Mouse (Mus musculus): ENCODE data around the gene Faim2. TPM values are rescaled to one million over a fixed set of nuclear protein-coding genes. Genes with fewer than 3 reads are reported as not detected.

The Faim2 gene
- polyA plus RNA-seq, 1 experiment from 2014 or later = 0.08 TPM

GRCm38 (mm10) chr15:99475814-99476213 is 52.2 kb downstream of the Faim2 start:
- 0 out of 2 replicates have a peak, but pooled peaks cover 4% of the 10 kb centered on the region for H3K27me3 ChIP-seq (replicated peaks)
- no peak overlapping the region for H3K27ac ChIP-seq
- no peak overlapping the region for H3K9ac ChIP-seq
- H3K4me1 ChIP-seq = peaks cover 25% of the 10 kb centered on the region
- no peak for ATAC-seq
- WGBS (ENCODE audit: insufficient replicate concordance) = 83% methylated on average over 1 of the region's 1 CpGs
- H3K36me3 ChIP-seq = peaks cover under 1% of the 10 kb centered on the region; the same call in 1 of the 2 replicates
- H3K9me3 ChIP-seq (replicated peaks) = no peaks in the 10 kb centered on the region
- no peak overlapping the region for H3K4me3 ChIP-seq
- H3K4me2 ChIP-seq = no peak overlapping the region

GRCm38 (mm10) chr15:99474576-99474926 is 53.4 kb downstream of the Faim2 start, which contains the start of gene Bcdin3d:
Gene Bcdin3d (minus strand): TSS chr15:99474730.
- Histone ChIP-seq H3K27ac (peak within 1 kb of the TSS; percentile 83), H3K27me3 (replicated peaks) (0 out of 2 replicates have a peak, but pooled peaks cover under 1% of the 10 kb centered on the region), H3K9me3 (replicated peaks) (no peaks in the 10 kb centered on the region), H3K4me3 (peak within 1 kb of the TSS; percentile 81), H3K4me2 (peak within 1 kb of the TSS; percentile 89), H3K36me3 (peaks cover 13% of the 10 kb centered on the region), H3K9ac (peak within 1 kb of the TSS; percentile 85), H3K4me1 (peaks cover 25% of the 10 kb centered on the region)
- under 1% methylated on average over 26 of the region's 26 CpGs for WGBS (ENCODE audit: insufficient replicate concordance)
- ATAC-seq = peak; percentile 80

GRCm38 (mm10) chr15:99473801-99474575 is 54.0 kb downstream of the Faim2 start:
- Histone ChIP-seq H3K4me1 (peaks cover 25% of the 10 kb centered on the region), H3K36me3 (peaks cover 17% of the 10 kb centered on the region), H3K9ac (peak overlapping the region; percentile 85), H3K27ac (peak overlapping the region; percentile 83), H3K4me3 (peak overlapping the region; percentile 81), H3K4me2 (peak overlapping the region; percentile 89), H3K27me3 (replicated peaks) (no peaks in the 10 kb centered on the region), H3K9me3 (replicated peaks) (no peaks in the 10 kb centered on the region)
- 2% methylated on average over 38 of the region's 38 CpGs for WGBS (ENCODE audit: insufficient replicate concordance)
- peak; percentile 52 for ATAC-seq

- H3K4me1 ChIP-seq = peaks cover 25% of the 10 kb centered on the region
- H3K4me3 ChIP-seq = no peak overlapping the region
- H3K9ac ChIP-seq = no peak overlapping the region
- H3K27me3 ChIP-seq (replicated peaks) = no peaks in the 10 kb centered on the region
- 62% methylated on average over 7 of the region's 7 CpGs for WGBS (ENCODE audit: insufficient replicate concordance)
- H3K4me2 ChIP-seq = peak overlapping the region; percentile 89; the same call in 1 of the 2 replicates
- ATAC-seq = no peak
- no peaks in the 10 kb centered on the region for H3K9me3 ChIP-seq (replicated peaks)
- no peak overlapping the region for H3K27ac ChIP-seq
- H3K36me3 ChIP-seq = peaks cover 22% of the 10 kb centered on the region
Measured at GRCm38 (mm10) chr15:99472972-99473371, 55.0 kb downstream of the Faim2 start.

- Histone ChIP-seq H3K27ac (no peak overlapping the region), H3K9ac (no peak overlapping the region), H3K36me3 (peaks cover 22% of the 10 kb centered on the region), H3K4me3 (no peak overlapping the region), H3K27me3 (replicated peaks) (no peaks in the 10 kb centered on the region), H3K4me1 (peaks cover 25% of the 10 kb centered on the region), H3K9me3 (replicated peaks) (no peaks in the 10 kb centered on the region), H3K4me2 (no peak overlapping the region)
- no peak for ATAC-seq
- WGBS (ENCODE audit: insufficient replicate concordance) = 53% methylated on average over 14 of the region's 14 CpGs
Measured at GRCm38 (mm10) chr15:99471677-99472063, 56.3 kb downstream of the Faim2 start.

GRCm38 (mm10) chr15:99470971-99471676 is 56.8 kb downstream of the Faim2 start:
- H3K9ac ChIP-seq = no peak overlapping the region
- H3K4me3 ChIP-seq = no peak overlapping the region
- no peak for ATAC-seq
- 50% methylated on average over 17 of the region's 17 CpGs for WGBS (ENCODE audit: insufficient replicate concordance)
- peaks cover 25% of the 10 kb centered on the region for H3K4me1 ChIP-seq
- H3K9me3 ChIP-seq (replicated peaks) = no peaks in the 10 kb centered on the region
- H3K36me3 ChIP-seq = peaks cover 22% of the 10 kb centered on the region
- H3K27me3 ChIP-seq (replicated peaks) = no peaks in the 10 kb centered on the region
- peak overlapping the region; percentile 10; the same call in 1 of the 2 replicates for H3K4me2 ChIP-seq
- no peak overlapping the region for H3K27ac ChIP-seq

GRCm38 (mm10) chr15:99470224-99470761 is 57.7 kb downstream of the Faim2 start:
- 84% methylated on average over 31 of the region's 31 CpGs for WGBS (ENCODE audit: insufficient replicate concordance)
- H3K27ac ChIP-seq = 0 out of 2 replicates have a peak overlapping the region, but pooled peaks have one; percentile 3
- H3K9ac ChIP-seq = no peak overlapping the region
- no peak overlapping the region for H3K4me3 ChIP-seq
- H3K4me2 ChIP-seq = peak overlapping the region; percentile 10; the same call in 1 of the 2 replicates
- no peaks in the 10 kb centered on the region for H3K27me3 ChIP-seq (replicated peaks)
- H3K4me1 ChIP-seq = peaks cover 25% of the 10 kb centered on the region
- ATAC-seq = no peak
- no peaks in the 10 kb centered on the region for H3K9me3 ChIP-seq (replicated peaks)
- H3K36me3 ChIP-seq = peaks cover 22% of the 10 kb centered on the region

- Histone ChIP-seq H3K4me3 (no peak overlapping the region), H3K4me1 (peaks cover 21% of the 10 kb centered on the region), H3K27ac (no peak overlapping the region), H3K9me3 (replicated peaks) (no peaks in the 10 kb centered on the region), H3K36me3 (peaks cover 22% of the 10 kb centered on the region), H3K27me3 (replicated peaks) (no peaks in the 10 kb centered on the region), H3K4me2 (no peak overlapping the region), H3K9ac (no peak overlapping the region)
- WGBS (ENCODE audit: insufficient replicate concordance) = 71% methylated on average over 4 of the region's 4 CpGs
- ATAC-seq = no peak
Measured at GRCm38 (mm10) chr15:99469736-99470135, 58.2 kb downstream of the Faim2 start.

- H3K36me3 ChIP-seq = peaks cover 22% of the 10 kb centered on the region
- no peak overlapping the region for H3K27ac ChIP-seq
- 27% methylated on average over 3 of the region's 3 CpGs for WGBS (ENCODE audit: insufficient replicate concordance)
- no peak overlapping the region for H3K4me2 ChIP-seq
- H3K4me3 ChIP-seq = no peak overlapping the region
- no peak overlapping the region for H3K9ac ChIP-seq
- no peaks in the 10 kb centered on the region for H3K27me3 ChIP-seq (replicated peaks)
- ATAC-seq = no peak
- no peaks in the 10 kb centered on the region for H3K9me3 ChIP-seq (replicated peaks)
- H3K4me1 ChIP-seq = peaks cover 18% of the 10 kb centered on the region
Measured at GRCm38 (mm10) chr15:99469067-99469466, 58.9 kb downstream of the Faim2 start.

- no peak overlapping the region for H3K27ac ChIP-seq
- H3K27me3 ChIP-seq (replicated peaks) = no peaks in the 10 kb centered on the region
- no peak overlapping the region for H3K4me3 ChIP-seq
- 0 out of 2 replicates have a peak, but pooled peaks cover 4% of the 10 kb centered on the region for H3K36me3 ChIP-seq
- H3K4me2 ChIP-seq = no peak overlapping the region
- H3K9ac ChIP-seq = no peak overlapping the region
- H3K9me3 ChIP-seq (replicated peaks) = no peaks in the 10 kb centered on the region
- no peak for ATAC-seq
- 79% methylated on average over 13 of the region's 13 CpGs for WGBS (ENCODE audit: insufficient replicate concordance)
- H3K4me1 ChIP-seq = peaks cover 7% of the 10 kb centered on the region
Measured at GRCm38 (mm10) chr15:99463194-99463593, 64.8 kb downstream of the Faim2 start.

- under 1% methylated on average over 41 of the region's 45 CpGs for WGBS (ENCODE audit: insufficient replicate concordance)
- 0 out of 2 replicates have a peak, but pooled peaks cover 4% of the 10 kb centered on the region for H3K36me3 ChIP-seq
- peak within 1 kb of the TSS; percentile 46 for H3K27ac ChIP-seq
- H3K9me3 ChIP-seq (replicated peaks) = no peaks in the 10 kb centered on the region
- peak within 1 kb of the TSS; percentile 71 for H3K4me3 ChIP-seq
- peak within 1 kb of the TSS; percentile 96 for H3K4me2 ChIP-seq
- peaks cover 36% of the 10 kb centered on the region for H3K4me1 ChIP-seq
- H3K27me3 ChIP-seq (replicated peaks) = peaks cover 21% of the 10 kb centered on the region
- ATAC-seq = peak; percentile 93
- H3K9ac ChIP-seq = peak within 1 kb of the TSS; percentile 67
Measured at GRCm38 (mm10) chr15:99457606-99458401, 70.2 kb downstream of the Faim2 start, which contains the start of gene Nckap5l. Gene Nckap5l (minus strand): TSS chr15:99457748.
